Mouse (Mus musculus) lung, postnatal 0 days (tissue): ENCODE measurements around the gene Fzd4. TPM values are rescaled to one million over a fixed set of nuclear protein-coding genes. Genes with fewer than 3 reads are reported as not detected.
A peak's percentile ranks its signal among the peaks of the same experiment; 100 is the strongest.

Experiments used
- ATAC-seq: fragments of 200-750 bp; cut with Nextera tagmentation; 2 replicates; pipeline ENCODE4 v1.8.0; 2017; ENCODE audit warnings: moderate library complexity
- DNase-seq: peaks from one replicate; pipeline ENCODE4 v3.0.0-alpha.2; 2016; ENCODE audit warnings: low spot score
- H3K27ac ChIP-seq: fragments of 300-500 bp; sonication (generic); 2 replicates; pipeline ENCODE4 v1.5.1; 2014; ENCODE audit warnings: antibody characterized with exemption, mild to moderate bottlenecking, low read length, mixed read lengths
- H3K27me3 ChIP-seq: fragments of 300-500 bp; sonication (generic); replicated peaks from 2 replicates; pipeline ENCODE4 v1.6.1; 2014; ENCODE audit warnings: low read length, mixed read lengths; ENCODE audit not compliant: insufficient read depth
- H3K36me3 ChIP-seq: fragments of 300-500 bp; sonication (generic); 2 replicates; pipeline ENCODE4 v1.6.1; 2014; ENCODE audit warnings: low read length, mixed read lengths; ENCODE audit not compliant: insufficient read depth
- H3K4me1 ChIP-seq: fragments of 300-500 bp; sonication (generic); 2 replicates; pipeline ENCODE4 v1.6.1; 2014; ENCODE audit warnings: antibody characterized with exemption, low read depth, low read length, mixed read lengths; ENCODE audit not compliant: insufficient read depth
- H3K4me2 ChIP-seq: fragments of 300-500 bp; sonication (generic); replicated peaks from 2 replicates; pipeline ENCODE4 v1.6.1; 2014; ENCODE audit warnings: low read depth, mild to moderate bottlenecking, low read length, moderate library complexity, mixed read lengths
- H3K4me3 ChIP-seq: fragments of 300-500 bp; sonication (generic); 2 replicates; pipeline ENCODE4 v1.5.1; 2014; ENCODE audit warnings: low read depth, low read length
- H3K9ac ChIP-seq: fragments of 300-500 bp; sonication (generic); replicated peaks from 2 replicates; pipeline ENCODE4 v1.6.1; 2014; ENCODE audit warnings: low read depth, mild to moderate bottlenecking
- H3K9me3 ChIP-seq: fragments of 300-500 bp; sonication (generic); 2 replicates; pipeline ENCODE4 v1.6.1; 2016; ENCODE audit warnings: low read length, mixed read lengths
- CTCF ChIP-seq: IDR thresholded peaks from 2 replicates; pipeline ENCODE4 v1.5.1; 2016; ENCODE audit warnings: antibody characterized with exemption, mild to moderate bottlenecking
- EP300 ChIP-seq: IDR thresholded peaks from 2 replicates; pipeline ENCODE4 v1.6.1; 2016; ENCODE audit warnings: antibody characterized with exemption, mild to moderate bottlenecking, control low read depth
- WGBS: fragments of 180-500 bp; shearing (Covaris S2); extraction: QIAGEN DNeasy Blood & Tissue Kit; methylation state at CpG from one replicate; pipeline ENCODE4 v1.1.7; 2014; 5-methylcytosine and 5-hydroxymethylcytosine counted together
- polyA plus RNA-seq: library from polyadenylated mRNA; unstranded; fragments of >200 nt; fragmentation: Nextera tagmentation; extraction: Ambion mirVana; gene quantifications from 2 replicates; pipeline ENCODE4 v1.2.1, GENCODE M21; 2015

Gene Fzd4
- 14.3 and 16.1 TPM in 2 replicates for polyA plus RNA-seq

- Histone ChIP-seq H3K9me3 (no peaks in the 10 kb centered on the region), H3K36me3 (no peaks in the 10 kb centered on the region), H3K4me2 (peak within 1 kb of the TSS; percentile 92), H3K4me3 (peak within 1 kb of the TSS; percentile 73), H3K27ac (peak within 1 kb of the TSS; percentile 88), H3K27me3 (no peaks in the 10 kb centered on the region), H3K9ac (peak within 1 kb of the TSS; percentile 77), H3K4me1 (peaks cover 2% of the 10 kb centered on the region)
- WGBS = under 1% methylated on average over 24 of the region's 62 CpGs
- ATAC-seq (peak; percentile 96), DNase-seq (peak; percentile 98)
- TF ChIP-seq CTCF (peak; percentile 24), EP300 (no peak)
Observed at GRCm38 (mm10) chr7:89404081-89404733, at the start of gene Fzd4, which contains the start of gene Tmem135. Gene Fzd4 (plus strand): TSS chr7:89404355. Gene Tmem135 (minus strand): TSS chr7:89404222.

DNA sequence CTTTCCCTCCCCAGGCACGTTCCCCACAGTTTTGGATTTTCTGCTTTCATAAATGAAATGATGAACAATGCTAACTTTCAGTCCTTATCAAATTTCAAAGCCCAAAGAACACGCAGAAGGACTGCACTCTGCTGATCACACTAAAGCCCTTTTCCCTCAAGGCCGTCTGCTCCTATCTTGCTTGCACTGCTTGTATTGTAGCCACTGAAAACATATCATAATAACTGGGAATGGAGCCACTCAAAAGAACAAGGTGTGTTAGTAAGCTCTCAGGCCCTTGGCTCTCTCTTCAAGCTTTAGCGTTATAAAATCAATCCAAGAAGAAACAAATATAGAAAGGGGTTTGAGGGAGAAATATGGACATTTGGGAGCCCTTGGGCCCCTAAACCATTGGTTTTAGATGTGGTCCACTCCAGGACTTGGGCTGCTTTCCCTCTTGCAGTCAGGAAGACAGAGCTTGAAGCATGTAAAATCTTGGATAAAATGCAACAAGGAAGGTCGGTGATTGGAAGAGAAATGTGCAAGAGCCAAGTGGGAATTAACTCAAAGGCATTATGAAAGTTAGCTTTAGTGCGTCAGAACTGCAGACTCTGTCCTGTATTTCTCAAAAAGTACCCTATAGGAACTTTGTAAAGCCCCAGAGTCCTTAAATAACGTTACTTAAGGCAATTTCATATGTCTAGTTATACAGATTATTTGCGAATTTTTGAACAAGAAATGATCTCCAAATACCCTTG is 48.5 kb upstream of the Fzd4 start:
- Histone ChIP-seq H3K27me3 (no peaks in the 10 kb centered on the region), H3K4me2 (no peak overlapping the region), H3K9me3 (no peaks in the 10 kb centered on the region), H3K4me1 (no peaks in the 10 kb centered on the region), H3K27ac (no peak overlapping the region), H3K36me3 (no peaks in the 10 kb centered on the region), H3K9ac (no peak overlapping the region), H3K4me3 (no peak overlapping the region)
- no peak for DNase-seq
- WGBS = 57% methylated on average over 8 of the region's 8 CpGs
- ATAC-seq = no peak
- no peak for TF ChIP-seq EP300
- no peak for TF ChIP-seq CTCF

DNA sequence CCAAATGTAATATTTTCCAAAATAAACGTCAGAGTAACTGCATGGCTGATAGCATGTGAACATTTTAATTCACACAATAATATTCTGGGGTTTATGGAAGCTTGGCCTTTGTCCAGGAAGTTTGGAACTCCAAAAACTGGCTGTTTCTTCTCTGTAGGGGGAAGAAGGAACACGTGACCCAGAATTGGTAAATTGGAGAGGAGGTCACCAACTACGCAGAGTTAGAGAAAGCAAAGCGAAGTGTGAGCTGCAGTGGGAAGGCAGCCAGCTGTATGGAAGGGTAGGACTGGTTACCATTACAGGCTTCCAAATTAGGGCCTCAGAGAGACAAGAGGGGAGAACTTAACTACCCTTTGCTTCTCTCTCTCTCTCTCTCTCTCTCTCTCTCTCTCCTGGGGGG is 47.8 kb upstream of the Fzd4 start:
- no peaks in the 10 kb centered on the region for H3K36me3 ChIP-seq
- H3K27ac ChIP-seq = no peak overlapping the region
- no peaks in the 10 kb centered on the region for H3K4me1 ChIP-seq
- DNase-seq = peak; percentile 25
- H3K4me3 ChIP-seq = no peak overlapping the region
- WGBS = 52% methylated on average over 4 of the region's 4 CpGs
- TF ChIP-seq CTCF (no peak), EP300 (no peak)
- H3K9me3 ChIP-seq = no peaks in the 10 kb centered on the region
- no peak overlapping the region for H3K4me2 ChIP-seq
- ATAC-seq = no peak
- no peaks in the 10 kb centered on the region for H3K27me3 ChIP-seq
- no peak overlapping the region for H3K9ac ChIP-seq

- Histone ChIP-seq H3K9me3 (no peaks in the 10 kb centered on the region), H3K9ac (no peak overlapping the region), H3K36me3 (no peaks in the 10 kb centered on the region), H3K4me1 (no peaks in the 10 kb centered on the region; the same call in 1 of the 2 replicates), H3K27ac (no peak overlapping the region), H3K27me3 (no peaks in the 10 kb centered on the region), H3K4me3 (no peak overlapping the region), H3K4me2 (no peak overlapping the region)
- WGBS = 80% methylated on average over 5 of the region's 5 CpGs
- TF ChIP-seq CTCF (no peak), EP300 (no peak)
- ATAC-seq (no peak), DNase-seq (no peak)
Observed at GRCm38 (mm10) chr7:89363975-89364374, 40.2 kb upstream of the Fzd4 start.

DNA sequence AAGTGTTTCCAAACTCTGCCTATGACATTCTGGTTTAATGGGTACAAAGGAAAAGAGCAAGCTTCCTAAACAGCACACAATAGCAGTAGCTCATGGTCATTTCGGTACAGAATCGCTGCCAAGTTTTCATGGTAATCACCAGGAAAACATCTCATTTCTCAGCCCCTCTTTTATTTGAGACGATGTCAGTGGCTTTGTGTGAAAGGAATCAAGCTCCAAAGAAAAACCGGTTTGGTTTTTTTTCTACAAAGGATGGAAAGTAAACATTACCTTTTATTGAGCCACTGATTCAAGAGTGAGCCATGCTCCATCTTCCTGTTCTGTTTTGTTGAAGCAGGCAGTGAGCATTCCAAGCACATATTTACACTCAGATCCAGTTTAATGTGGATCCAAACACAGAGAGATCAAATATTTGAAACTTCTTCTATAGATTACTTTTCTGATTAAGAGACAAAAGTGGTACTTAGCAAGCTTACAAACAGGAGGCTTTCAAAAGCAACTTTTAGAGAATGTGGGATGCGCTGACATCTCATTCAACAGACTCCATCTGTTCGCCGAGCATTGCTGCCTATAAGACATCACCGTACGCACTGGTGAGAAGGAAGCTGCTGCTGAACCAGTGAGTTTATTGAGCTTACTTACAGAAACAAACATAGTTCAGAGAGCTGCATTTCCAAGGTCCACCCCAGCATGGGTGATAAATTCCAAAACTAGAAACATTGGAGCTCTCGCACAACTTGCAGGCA is 38.8 kb upstream of the Fzd4 start:
- Histone ChIP-seq H3K4me3 (no peak overlapping the region), H3K27me3 (no peaks in the 10 kb centered on the region), H3K36me3 (no peaks in the 10 kb centered on the region), H3K27ac (no peak overlapping the region), H3K4me1 (no peaks in the 10 kb centered on the region; the same call in 1 of the 2 replicates), H3K4me2 (no peak overlapping the region), H3K9ac (no peak overlapping the region), H3K9me3 (no peaks in the 10 kb centered on the region)
- no peak for DNase-seq
- ATAC-seq = no peak
- 42% methylated on average over 10 of the region's 10 CpGs for WGBS
- TF ChIP-seq EP300 (no peak), CTCF (no peak)

- H3K9ac ChIP-seq = no peak overlapping the region
- no peaks in the 10 kb centered on the region for H3K36me3 ChIP-seq
- no peak overlapping the region for H3K4me3 ChIP-seq
- H3K27ac ChIP-seq = no peak overlapping the region
- 22% methylated on average over 3 of the region's 3 CpGs for WGBS
- no peaks in the 10 kb centered on the region for H3K9me3 ChIP-seq
- no peaks in the 10 kb centered on the region for H3K27me3 ChIP-seq
- H3K4me2 ChIP-seq = no peak overlapping the region
- ATAC-seq = no peak
- TF ChIP-seq CTCF = no peak
- no peak for TF ChIP-seq EP300
- peaks cover 3% of the 10 kb centered on the region; the same call in 1 of the 2 replicates for H3K4me1 ChIP-seq
- no peak for DNase-seq
Observed at GRCm38 (mm10) chr7:89367643-89368042, 36.5 kb upstream of the Fzd4 start.
